Mouse (Mus musculus) stomach, embryonic 14.5 days (tissue): ENCODE measurements around the gene Crb2. TPM values are rescaled to one million over a fixed set of nuclear protein-coding genes. Genes with fewer than 3 reads are reported as not detected.

ENCODE experiments used
- ATAC-seq: fragments of 200-750 bp; cut with Nextera tagmentation; 2 replicates; pipeline ENCODE4 v1.8.0; 2017; ENCODE audit warnings: low read depth, moderate TSS enrichment; ENCODE audit not compliant: insufficient number of reproducible peaks, insufficient read depth, low FRiP score
- H3K27ac ChIP-seq: fragments of 300-500 bp; sonication (generic); 2 replicates; pipeline ENCODE4 v1.5.1; 2014; ENCODE audit warnings: mild to moderate bottlenecking, low read length, moderate library complexity, mixed read lengths
- H3K27me3 ChIP-seq: fragments of 300-500 bp; sonication (generic); 2 replicates; pipeline ENCODE4 v1.6.1; 2014; ENCODE audit warnings: low read length, control low read depth, mixed read lengths; ENCODE audit not compliant: control insufficient read depth, insufficient read depth
- H3K36me3 ChIP-seq: fragments of 300-500 bp; sonication (generic); 2 replicates; pipeline ENCODE4 v1.6.1; 2014; ENCODE audit warnings: mild to moderate bottlenecking, control low read depth, low read length, moderate library complexity, mixed read lengths; ENCODE audit not compliant: control insufficient read depth, insufficient read depth
- H3K4me1 ChIP-seq: fragments of 300-500 bp; sonication (generic); 2 replicates; pipeline ENCODE4 v1.6.1; 2014; ENCODE audit warnings: low read length, control low read depth, mixed read lengths; ENCODE audit not compliant: control insufficient read depth, insufficient read depth
- H3K4me2 ChIP-seq: fragments of 300-500 bp; sonication (generic); replicated peaks from 2 replicates; pipeline ENCODE4 v1.6.1; 2014; ENCODE audit warnings: low read depth, low read length, control low read depth
- H3K4me3 ChIP-seq: fragments of 300-500 bp; sonication (generic); 2 replicates; pipeline ENCODE4 v1.5.1; 2014; ENCODE audit warnings: low read depth, low read length, control low read depth
- H3K9ac ChIP-seq: fragments of 300-500 bp; sonication (generic); replicated peaks from 2 replicates; pipeline ENCODE4 v1.6.1; 2014; ENCODE audit warnings: low read depth, mild to moderate bottlenecking, control low read depth, low read length, moderate library complexity, mixed read lengths
- H3K9me3 ChIP-seq: fragments of 300-500 bp; sonication (generic); 2 replicates; pipeline ENCODE4 v1.6.1; 2016; ENCODE audit warnings: low read depth, low read length, control low read depth; ENCODE audit not compliant: control insufficient read depth
- WGBS: fragments of 180-500 bp; shearing (Covaris S2); extraction: QIAGEN DNeasy Blood & Tissue Kit; methylation state at CpG from one replicate; pipeline ENCODE4 v1.1.7; 2014; 5-methylcytosine and 5-hydroxymethylcytosine counted together
- polyA plus RNA-seq: library from polyadenylated mRNA; unstranded; fragments of >200 nt; fragmentation: Nextera tagmentation; extraction: Ambion mirVana; gene quantifications from 2 replicates; pipeline ENCODE4 v1.2.1, GENCODE M21; 2014

The Crb2 gene
- polyA plus RNA-seq, result 2.4 and 2.5 TPM in 2 replicates

DNA sequence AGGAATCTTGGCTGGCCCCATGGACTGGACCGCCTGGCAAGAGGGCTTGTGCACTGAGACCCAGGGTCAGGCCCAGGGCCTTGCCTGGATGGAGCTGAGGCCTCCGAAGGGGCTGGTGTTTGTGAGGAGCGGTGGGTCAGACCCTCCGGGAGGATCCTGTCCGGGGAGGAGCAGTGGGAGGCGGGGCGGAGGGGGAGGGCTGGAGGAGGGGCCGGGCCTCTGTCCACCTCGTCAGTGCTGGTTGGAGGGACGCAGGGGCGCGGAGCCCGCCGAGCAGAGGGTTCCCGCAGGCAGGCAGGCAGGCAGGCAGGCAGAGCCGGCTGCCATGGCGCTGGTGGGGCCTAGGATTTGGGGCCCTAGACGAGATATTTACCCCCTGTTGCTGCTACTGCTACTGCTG lies at the start of gene Crb2:
TSS of gene Crb2 (plus strand) at position 234 of the 400 bp plus-strand sequence.
- Histone ChIP-seq H3K9me3 (no peaks in the 10 kb centered on the region), H3K36me3 (no peaks in the 10 kb centered on the region), H3K27ac (no peak within 1 kb of the TSS), H3K4me2 (peak within 1 kb of the TSS; percentile 45), H3K27me3 (no peaks in the 10 kb centered on the region), H3K9ac (no peak within 1 kb of the TSS), H3K4me3 (peak within 1 kb of the TSS; percentile 26), H3K4me1 (peaks cover 22% of the 10 kb centered on the region; the same call in 1 of the 2 replicates)
- ATAC-seq, result no peak
- 3% methylated on average over 18 of the region's 18 CpGs for WGBS

DNA sequence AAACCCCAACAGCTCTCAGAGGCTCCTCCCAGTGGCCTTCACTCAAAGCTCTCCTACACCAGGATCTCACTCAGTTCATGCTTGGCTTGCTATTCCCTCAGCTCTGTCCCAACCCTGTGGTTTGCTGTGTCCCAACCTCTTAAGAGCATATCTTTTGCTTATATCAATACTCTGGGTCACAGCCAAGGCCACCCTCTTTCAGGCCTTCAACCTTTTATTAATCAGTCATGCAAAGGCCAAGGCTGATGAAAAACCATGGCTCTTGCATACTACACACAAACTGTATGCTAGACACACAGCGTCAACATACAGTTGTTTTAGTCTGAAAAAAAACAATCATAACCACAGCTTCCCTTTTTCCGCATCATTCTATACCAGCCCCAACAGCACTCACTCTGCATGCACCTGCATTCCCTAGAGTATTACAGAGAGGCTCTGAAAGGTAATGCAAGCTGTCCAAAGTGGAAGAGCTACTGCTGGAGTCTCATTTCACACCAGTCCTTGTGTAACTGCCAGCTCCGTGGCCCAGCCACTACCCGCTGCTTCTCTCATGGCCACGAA lies 44.7 kb upstream of the Crb2 start:
- Histone ChIP-seq H3K9me3 (no peaks in the 10 kb centered on the region), H3K9ac (no peak overlapping the region), H3K27me3 (no peaks in the 10 kb centered on the region), H3K4me2 (no peak overlapping the region), H3K4me1 (0 out of 2 replicates have a peak, but pooled peaks cover 10% of the 10 kb centered on the region), H3K27ac (no peak overlapping the region), H3K36me3 (no peaks in the 10 kb centered on the region), H3K4me3 (no peak overlapping the region)
- no peak for ATAC-seq
- WGBS, result 85% methylated on average over 5 of the region's 5 CpGs

DNA sequence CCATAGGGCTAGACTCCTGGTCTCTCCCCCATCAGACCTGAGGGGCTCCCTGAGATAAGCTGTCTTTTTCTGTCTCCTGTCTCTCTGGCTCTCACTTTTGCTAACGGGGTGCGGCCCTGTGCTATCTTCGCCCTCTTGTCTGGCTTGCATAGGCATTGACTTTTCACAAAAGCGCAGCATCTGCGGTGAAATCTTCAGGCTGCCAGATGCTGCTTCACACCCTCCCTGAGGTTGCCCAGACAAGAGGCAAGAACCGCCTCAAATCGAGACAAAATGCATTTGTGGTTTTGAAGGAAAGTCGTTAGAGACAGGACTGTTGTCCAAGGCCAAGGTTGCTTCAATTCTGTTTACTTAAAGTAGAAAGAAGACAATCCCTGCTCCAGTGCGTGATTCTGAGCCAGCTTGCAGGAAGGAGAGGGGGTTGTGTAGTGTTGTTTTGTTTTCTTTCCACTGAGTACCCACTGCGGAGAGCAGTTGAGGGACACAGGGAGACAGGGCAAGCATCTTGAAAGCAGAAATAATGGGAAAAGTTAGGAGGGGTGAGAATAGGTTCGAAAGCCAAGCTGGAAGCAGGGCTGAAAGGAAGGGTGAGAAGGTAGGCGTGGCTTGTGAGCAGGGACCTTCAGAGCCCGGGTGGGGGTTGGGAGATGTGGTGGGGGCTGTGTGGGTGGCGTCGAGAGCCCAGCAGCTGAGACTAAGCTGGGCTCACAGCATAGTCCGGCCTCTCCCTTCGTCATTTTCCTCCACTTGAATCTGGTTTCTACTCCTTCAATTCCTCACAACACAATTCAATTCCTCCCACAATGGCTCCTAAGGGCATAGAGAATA lies 40.9 kb upstream of the Crb2 start:
- no peaks in the 10 kb centered on the region for H3K27me3 ChIP-seq
- no peaks in the 10 kb centered on the region for H3K9me3 ChIP-seq
- H3K27ac ChIP-seq, result peak overlapping the region; percentile 41; the same call in 1 of the 2 replicates
- H3K4me1 ChIP-seq, result 0 out of 2 replicates have a peak, but pooled peaks cover 10% of the 10 kb centered on the region
- no peak overlapping the region for H3K4me3 ChIP-seq
- WGBS, result 18% methylated on average over 17 of the region's 17 CpGs
- 0 out of 2 replicates have a peak, but pooled peaks have one; percentile 65 for ATAC-seq
- peak overlapping the region; percentile 28 for H3K4me2 ChIP-seq
- no peak overlapping the region for H3K9ac ChIP-seq
- H3K36me3 ChIP-seq, result no peaks in the 10 kb centered on the region

DNA sequence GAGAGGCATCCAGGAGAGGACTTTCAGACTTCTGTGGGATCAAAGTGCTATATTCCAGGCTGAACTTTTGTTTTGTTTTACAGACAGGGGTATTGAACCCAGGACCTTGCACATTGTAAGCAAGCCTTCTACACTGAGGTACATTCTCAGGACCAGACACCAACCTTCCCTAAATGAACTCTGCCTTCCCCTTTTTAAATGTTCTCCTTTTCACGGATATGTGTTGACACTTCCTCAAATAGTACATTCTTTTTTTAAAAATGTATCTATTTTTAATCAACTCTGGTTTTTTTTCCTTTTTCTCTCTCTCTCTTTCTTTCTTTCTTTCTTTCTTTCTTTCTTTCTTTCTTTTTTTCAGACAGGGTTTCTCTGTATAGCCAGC lies 40.3 kb upstream of the Crb2 start:
- Histone ChIP-seq H3K4me3 (no peak overlapping the region), H3K27ac (no peak overlapping the region)
- no peak for ATAC-seq

DNA sequence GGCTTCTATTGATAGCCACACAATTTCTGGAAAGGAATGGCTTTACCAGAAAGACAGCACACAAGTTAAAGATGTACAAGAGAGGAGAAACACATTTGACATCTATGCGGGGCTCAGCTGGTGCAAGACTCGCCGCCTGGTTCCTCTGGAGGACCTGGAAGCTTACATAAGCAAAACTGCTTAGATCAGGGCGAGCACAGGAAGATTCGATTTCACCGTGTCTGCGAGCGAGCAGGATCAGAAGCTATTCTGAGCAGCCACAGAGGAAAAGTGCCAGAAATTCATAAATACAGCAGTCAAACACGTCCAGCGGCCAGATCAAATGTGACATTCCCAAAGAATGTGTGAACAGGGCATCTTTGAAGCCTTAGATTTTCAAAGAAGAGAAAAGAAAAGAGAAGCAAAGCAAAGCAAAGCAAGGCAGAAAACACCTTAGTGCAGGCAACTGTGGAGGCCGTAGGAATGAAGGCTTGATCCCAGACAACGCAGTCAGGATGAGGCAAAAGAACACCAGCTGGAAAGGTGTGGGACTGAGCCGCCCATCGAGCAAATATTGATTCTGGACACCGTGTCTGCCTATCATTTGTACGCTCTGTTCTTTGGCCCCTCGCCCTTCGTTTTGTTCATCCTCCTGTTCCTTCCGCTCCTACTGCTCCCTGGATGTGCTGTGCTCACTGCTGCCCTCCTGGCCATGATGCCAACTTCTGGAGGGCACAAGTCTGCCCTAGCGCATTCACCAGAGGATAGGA lies 34.1 kb upstream of the Crb2 start:
- peaks cover 4% of the 10 kb centered on the region; the same call in 1 of the 2 replicates for H3K4me1 ChIP-seq
- H3K27me3 ChIP-seq, result no peaks in the 10 kb centered on the region
- no peak for ATAC-seq
- 49% methylated on average over 20 of the region's 20 CpGs for WGBS
- H3K9me3 ChIP-seq, result no peaks in the 10 kb centered on the region
- no peak overlapping the region for H3K4me2 ChIP-seq
- no peak overlapping the region for H3K27ac ChIP-seq
- no peak overlapping the region for H3K4me3 ChIP-seq
- no peak overlapping the region for H3K9ac ChIP-seq
- no peaks in the 10 kb centered on the region for H3K36me3 ChIP-seq

More for the DNA sequence above, 40.3 kb upstream of the Crb2 start:
- WGBS, result 68% methylated on average over 1 of the region's 1 CpGs
- 0 out of 2 replicates have a peak, but pooled peaks cover 10% of the 10 kb centered on the region for H3K4me1 ChIP-seq
- peak overlapping the region; percentile 28 for H3K4me2 ChIP-seq
- no peak overlapping the region for H3K9ac ChIP-seq
- H3K36me3 ChIP-seq, result no peaks in the 10 kb centered on the region
- no peaks in the 10 kb centered on the region for H3K27me3 ChIP-seq
- H3K9me3 ChIP-seq, result no peaks in the 10 kb centered on the region

DNA sequence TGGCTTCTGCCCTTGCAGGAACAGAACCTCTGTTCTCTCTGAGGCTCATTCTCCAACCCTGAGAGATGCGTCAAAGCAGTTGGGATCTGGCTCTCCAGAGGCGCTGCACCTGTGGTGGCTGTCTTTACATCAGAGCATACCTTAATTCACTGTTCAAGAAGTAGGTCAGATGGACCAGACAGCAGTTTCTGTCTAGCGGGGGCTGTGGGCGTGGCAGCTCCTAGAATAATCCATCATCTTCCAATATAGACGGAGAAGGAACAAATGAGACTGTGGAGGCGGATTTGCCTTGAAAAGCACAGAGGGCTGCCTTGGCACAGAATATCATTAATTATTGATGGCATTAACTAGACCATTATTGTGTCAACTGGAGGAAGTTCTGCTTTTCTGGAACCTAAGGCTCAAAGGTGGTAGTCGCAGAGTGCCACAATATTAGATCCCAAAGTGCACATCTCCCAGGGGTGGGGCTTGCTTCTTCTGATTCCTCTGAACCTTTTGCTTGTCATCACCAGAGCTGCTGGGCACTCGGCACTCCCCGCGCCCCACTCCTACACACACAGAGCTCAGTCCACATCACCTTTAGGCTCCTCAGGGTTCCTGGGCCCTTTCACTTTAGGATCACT lies 31.2 kb upstream of the Crb2 start:
- Histone ChIP-seq H3K27me3 (no peaks in the 10 kb centered on the region), H3K36me3 (no peaks in the 10 kb centered on the region), H3K9ac (no peak overlapping the region), H3K4me3 (no peak overlapping the region), H3K4me2 (no peak overlapping the region), H3K4me1 (peaks cover 11% of the 10 kb centered on the region), H3K9me3 (no peaks in the 10 kb centered on the region), H3K27ac (no peak overlapping the region)
- WGBS, result 79% methylated on average over 10 of the region's 10 CpGs
- no peak for ATAC-seq

DNA sequence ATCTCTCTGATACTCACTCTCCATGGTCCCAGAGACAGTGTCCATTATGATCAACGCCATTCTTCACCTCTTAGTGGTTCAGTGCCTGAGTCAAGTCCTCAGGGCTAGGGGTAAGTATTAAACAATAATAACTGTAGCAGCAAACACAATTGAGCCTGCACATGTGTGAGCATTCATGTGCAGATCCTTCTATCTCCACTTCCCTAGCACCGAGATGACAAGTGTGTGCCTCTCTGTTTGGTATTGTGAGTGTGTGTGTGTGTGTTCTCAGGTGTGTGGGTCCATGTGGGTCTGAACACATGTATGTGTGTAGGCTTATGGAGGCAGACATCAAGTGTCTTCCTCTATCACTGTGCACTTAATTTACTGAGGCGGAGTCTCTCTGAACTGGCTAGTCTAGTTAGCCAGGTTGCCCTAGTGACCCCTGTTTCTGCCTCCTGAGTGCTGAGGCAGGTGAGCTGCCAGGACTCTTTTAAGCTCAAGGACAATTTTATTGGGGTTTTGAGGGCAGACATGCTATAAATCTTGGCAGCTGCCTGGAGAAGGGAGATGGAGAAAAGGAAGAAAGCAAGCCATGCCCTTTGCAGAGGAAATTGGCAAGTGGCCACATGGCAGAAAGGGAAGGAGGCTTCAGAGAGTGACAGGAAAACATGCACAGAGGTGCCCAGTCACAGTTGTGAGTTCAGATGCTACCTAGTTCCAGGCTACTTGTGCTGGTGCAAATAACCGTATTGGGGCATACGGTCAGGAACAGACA lies 29.6 kb upstream of the Crb2 start:
- H3K27me3 ChIP-seq, result no peaks in the 10 kb centered on the region
- H3K27ac ChIP-seq, result no peak overlapping the region
- no peak overlapping the region for H3K9ac ChIP-seq
- H3K4me3 ChIP-seq, result no peak overlapping the region
- peaks cover 11% of the 10 kb centered on the region for H3K4me1 ChIP-seq
- no peaks in the 10 kb centered on the region for H3K9me3 ChIP-seq
- WGBS, result 84% methylated on average over 5 of the region's 5 CpGs
- no peak for ATAC-seq
- H3K36me3 ChIP-seq, result no peaks in the 10 kb centered on the region
- H3K4me2 ChIP-seq, result no peak overlapping the region
